Mouse (Mus musculus): ENCODE data around the gene Ptgs1. TPM values are rescaled to one million over a fixed set of nuclear protein-coding genes. Genes with fewer than 3 reads are reported as not detected.
A peak's percentile ranks its signal among the peaks of the same experiment; 100 is the strongest.

Ptgs1 gene
- polyA plus RNA-seq, 1 experiment from 2014 or later = 35.1 TPM

DNA sequence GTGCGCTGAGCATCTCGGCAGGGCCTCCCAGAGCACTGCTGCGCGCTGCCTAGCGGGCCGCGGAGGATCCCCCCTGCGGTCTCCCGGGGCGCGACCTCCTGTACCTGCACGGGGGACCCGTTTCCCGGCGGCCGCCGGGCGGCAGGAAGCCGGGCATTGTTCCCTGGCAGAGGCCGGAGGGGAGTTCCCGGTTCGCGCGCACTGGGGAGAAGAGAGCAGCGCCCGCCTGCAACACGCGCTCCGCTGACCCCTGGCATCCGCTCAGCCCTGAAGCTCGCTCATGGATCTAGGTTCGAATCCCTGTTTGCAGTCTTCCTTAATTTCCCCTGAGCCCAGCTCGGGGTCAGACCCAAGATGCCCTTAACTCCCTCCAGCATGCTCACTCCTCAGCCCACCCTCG lies 19.4 kb upstream of the Ptgs1 start:
- H3K36me3 ChIP-seq (ENCODE audit: control insufficient read depth, insufficient read depth, low read length) = no peaks in the 10 kb centered on the region
- H3K27ac ChIP-seq (ENCODE audit: low read length) = no peak overlapping the region
- peak overlapping the region; percentile 5; the same call in 1 of the 2 replicates for H3K4me3 ChIP-seq (replicated peaks; ENCODE audit: low read length)
- 12% methylated on average over 25 of the region's 34 CpGs for WGBS
- no peaks in the 10 kb centered on the region for H3K9me3 ChIP-seq (replicated peaks; ENCODE audit: control insufficient read depth, low read length)
- H3K9ac ChIP-seq (ENCODE audit: low read length) = no peak overlapping the region
- H3K4me1 ChIP-seq (ENCODE audit: control insufficient read depth, insufficient read depth, low read length) = 0 out of 2 replicates have a peak, but pooled peaks cover 3% of the 10 kb centered on the region
- H3K4me2 ChIP-seq (ENCODE audit: low read depth, low read length) = 0 out of 2 replicates have a peak overlapping the region, but pooled peaks have one; percentile 14
- H3K27me3 ChIP-seq (ENCODE audit: control insufficient read depth, insufficient read depth, low read length) = peaks cover 20% of the 10 kb centered on the region
- ATAC-seq (ENCODE audit: insufficient read depth, low FRiP score) = no peak

DNA sequence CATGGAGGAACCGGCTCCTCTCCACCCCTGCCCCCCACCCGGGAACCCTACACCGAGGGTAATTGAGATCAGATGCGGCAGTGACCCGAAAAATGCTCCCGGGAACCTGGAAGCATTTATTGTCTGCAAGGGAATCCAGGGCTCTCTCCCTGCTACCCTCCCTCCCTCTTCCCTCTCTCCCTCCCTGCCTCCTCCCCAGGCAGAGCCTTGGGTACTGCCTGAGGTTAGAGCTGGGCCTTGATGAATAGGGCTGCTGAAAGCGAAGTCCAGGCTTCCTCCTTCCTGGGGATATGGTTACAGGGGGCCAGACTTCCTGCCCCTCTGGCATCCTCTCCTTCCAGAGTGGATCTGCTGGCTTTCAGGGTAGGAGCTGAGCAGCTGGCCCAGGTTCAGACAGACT lies 18.4 kb upstream of the Ptgs1 start:
- peaks cover 7% of the 10 kb centered on the region for H3K4me1 ChIP-seq (ENCODE audit: control insufficient read depth, insufficient read depth, low read length)
- ATAC-seq (ENCODE audit: insufficient read depth, low FRiP score) = no peak
- H3K4me2 ChIP-seq (ENCODE audit: low read depth, low read length) = no peak overlapping the region
- peaks cover 20% of the 10 kb centered on the region for H3K27me3 ChIP-seq (ENCODE audit: control insufficient read depth, insufficient read depth, low read length)
- H3K4me3 ChIP-seq (replicated peaks; ENCODE audit: low read length) = no peak overlapping the region
- WGBS = 61% methylated on average over 7 of the region's 7 CpGs
- H3K36me3 ChIP-seq (ENCODE audit: control insufficient read depth, insufficient read depth, low read length) = no peaks in the 10 kb centered on the region
- H3K9ac ChIP-seq (ENCODE audit: low read length) = no peak overlapping the region
- H3K9me3 ChIP-seq (replicated peaks; ENCODE audit: control insufficient read depth, low read length) = no peaks in the 10 kb centered on the region
- H3K27ac ChIP-seq (ENCODE audit: low read length) = no peak overlapping the region

DNA sequence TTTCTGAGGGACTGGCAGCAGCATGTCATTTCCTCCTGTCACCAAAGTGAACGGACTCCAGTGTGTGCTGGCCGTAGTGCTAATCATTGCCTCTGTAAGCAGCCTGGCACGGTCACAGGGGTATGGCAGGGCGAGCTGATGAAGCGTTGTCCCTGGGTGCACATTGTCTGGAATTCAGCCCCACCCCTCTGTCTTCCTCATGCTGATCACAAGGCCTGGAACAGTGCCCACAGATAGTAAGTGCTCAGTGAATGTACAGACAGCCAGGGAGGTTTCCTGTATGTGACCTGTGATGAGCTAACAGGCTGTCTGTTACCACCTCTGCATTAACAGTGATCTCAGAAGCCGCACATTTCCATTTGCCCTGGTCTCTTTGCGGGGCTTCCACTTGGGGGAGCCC lies 17.1 kb upstream of the Ptgs1 start:
- H3K27me3 ChIP-seq (ENCODE audit: control insufficient read depth, insufficient read depth, low read length) = peaks cover 20% of the 10 kb centered on the region
- no peaks in the 10 kb centered on the region for H3K9me3 ChIP-seq (replicated peaks; ENCODE audit: control insufficient read depth, low read length)
- H3K4me3 ChIP-seq (replicated peaks; ENCODE audit: low read length) = no peak overlapping the region
- H3K27ac ChIP-seq (ENCODE audit: low read length) = no peak overlapping the region
- no peaks in the 10 kb centered on the region for H3K36me3 ChIP-seq (ENCODE audit: control insufficient read depth, insufficient read depth, low read length)
- H3K4me2 ChIP-seq (ENCODE audit: low read depth, low read length) = no peak overlapping the region
- no peak for ATAC-seq (ENCODE audit: insufficient read depth, low FRiP score)
- WGBS = 57% methylated on average over 7 of the region's 7 CpGs
- peaks cover 17% of the 10 kb centered on the region for H3K4me1 ChIP-seq (ENCODE audit: control insufficient read depth, insufficient read depth, low read length)
- no peak overlapping the region for H3K9ac ChIP-seq (ENCODE audit: low read length)

DNA sequence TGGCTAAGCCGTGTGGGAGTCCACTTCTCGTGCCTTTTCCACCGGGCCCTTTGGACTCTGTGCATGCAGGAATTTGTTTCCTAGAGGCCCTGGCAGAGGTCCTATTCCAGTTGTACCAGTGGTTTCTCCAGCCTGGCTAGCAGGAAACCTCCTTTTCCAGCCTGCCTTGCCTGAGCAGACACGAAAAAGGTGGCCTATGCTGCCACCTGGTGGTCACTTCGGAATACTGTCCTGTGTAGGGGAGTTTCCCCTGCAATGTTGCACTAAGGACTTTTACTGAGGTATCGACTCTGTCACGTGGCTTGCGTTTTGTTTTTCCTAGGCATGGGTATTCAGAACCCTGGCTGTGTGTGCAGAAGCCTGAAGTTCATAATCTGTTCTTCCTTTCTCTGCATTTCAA lies 16.2 kb upstream of the Ptgs1 start:
- no peaks in the 10 kb centered on the region for H3K9me3 ChIP-seq (replicated peaks; ENCODE audit: control insufficient read depth, low read length)
- H3K4me1 ChIP-seq (ENCODE audit: control insufficient read depth, insufficient read depth, low read length) = peaks cover 17% of the 10 kb centered on the region
- peak overlapping the region; percentile 39 for H3K4me2 ChIP-seq (ENCODE audit: low read depth, low read length)
- peaks cover 20% of the 10 kb centered on the region for H3K27me3 ChIP-seq (ENCODE audit: control insufficient read depth, insufficient read depth, low read length)
- 5% methylated on average over 8 of the region's 8 CpGs for WGBS
- H3K36me3 ChIP-seq (ENCODE audit: control insufficient read depth, insufficient read depth, low read length) = no peaks in the 10 kb centered on the region
- no peak overlapping the region for H3K27ac ChIP-seq (ENCODE audit: low read length)
- ATAC-seq (ENCODE audit: insufficient read depth, low FRiP score) = peak; percentile 71; the same call in 1 of the 2 replicates
- no peak overlapping the region for H3K9ac ChIP-seq (ENCODE audit: low read length)
- no peak overlapping the region for H3K4me3 ChIP-seq (replicated peaks; ENCODE audit: low read length)

DNA sequence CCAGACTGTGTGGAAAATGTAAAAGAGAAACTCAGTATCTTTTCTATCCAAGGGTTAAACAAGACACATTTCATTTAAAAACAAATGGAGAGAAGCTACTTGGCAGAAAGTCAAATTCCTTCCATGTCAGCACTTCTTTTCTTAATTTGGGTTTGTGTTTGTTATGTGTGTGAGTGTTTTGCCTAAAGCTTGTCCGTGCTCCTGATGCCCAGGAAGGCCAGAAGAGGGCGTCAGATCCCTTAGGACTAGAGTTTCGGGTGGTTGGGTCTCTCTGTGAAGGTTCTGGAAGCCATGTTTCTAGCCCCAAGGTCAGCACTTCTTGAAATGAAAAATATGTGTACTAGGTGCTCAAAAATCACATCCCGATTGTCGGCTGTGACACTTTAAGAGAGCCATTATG lies 15.8 kb upstream of the Ptgs1 start:
- Histone ChIP-seq H3K4me2 (ENCODE audit: low read depth, low read length) (peak overlapping the region; percentile 39), H3K27me3 (ENCODE audit: control insufficient read depth, insufficient read depth, low read length) (peaks cover 18% of the 10 kb centered on the region), H3K4me3 (replicated peaks; ENCODE audit: low read length) (no peak overlapping the region), H3K27ac (ENCODE audit: low read length) (no peak overlapping the region), H3K36me3 (ENCODE audit: control insufficient read depth, insufficient read depth, low read length) (no peaks in the 10 kb centered on the region), H3K9ac (ENCODE audit: low read length) (no peak overlapping the region), H3K4me1 (ENCODE audit: control insufficient read depth, insufficient read depth, low read length) (peaks cover 17% of the 10 kb centered on the region), H3K9me3 (replicated peaks; ENCODE audit: control insufficient read depth, low read length) (no peaks in the 10 kb centered on the region)
- WGBS = 53% methylated on average over 5 of the region's 5 CpGs
- ATAC-seq (ENCODE audit: insufficient read depth, low FRiP score) = no peak

DNA sequence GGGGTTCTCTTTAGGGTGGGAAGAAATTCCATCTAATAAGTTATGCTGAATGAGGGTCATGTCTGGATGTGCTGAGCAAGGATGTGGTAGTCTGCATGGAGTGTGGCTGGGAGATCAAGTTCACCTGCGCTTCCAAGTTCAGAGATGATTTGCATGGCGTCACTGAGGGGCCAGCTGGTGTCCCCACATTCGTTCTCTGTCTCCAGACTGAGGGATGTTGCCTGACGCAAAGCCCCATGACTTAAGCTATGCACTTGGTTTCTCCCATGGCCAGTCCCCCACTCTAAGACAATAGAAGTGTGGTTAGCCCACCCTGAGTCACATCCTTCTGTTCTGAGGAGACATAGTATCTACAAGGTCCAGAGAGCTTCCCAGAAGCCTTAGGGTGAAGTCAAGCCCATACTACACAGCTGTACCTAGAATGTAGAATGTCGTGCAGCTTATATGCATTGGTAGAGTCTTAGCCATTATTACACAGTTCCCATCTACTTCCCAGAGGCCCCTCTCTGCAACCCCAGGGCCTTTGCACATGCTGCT lies 15.0 kb upstream of the Ptgs1 start:
- Histone ChIP-seq H3K9me3 (replicated peaks; ENCODE audit: control insufficient read depth, low read length) (no peaks in the 10 kb centered on the region), H3K4me2 (ENCODE audit: low read depth, low read length) (no peak overlapping the region), H3K27me3 (ENCODE audit: control insufficient read depth, insufficient read depth, low read length) (peaks cover 10% of the 10 kb centered on the region), H3K4me3 (replicated peaks; ENCODE audit: low read length) (no peak overlapping the region), H3K27ac (ENCODE audit: low read length) (no peak overlapping the region), H3K4me1 (ENCODE audit: control insufficient read depth, insufficient read depth, low read length) (peaks cover 17% of the 10 kb centered on the region), H3K9ac (ENCODE audit: low read length) (no peak overlapping the region), H3K36me3 (ENCODE audit: control insufficient read depth, insufficient read depth, low read length) (no peaks in the 10 kb centered on the region)
- ATAC-seq (ENCODE audit: insufficient read depth, low FRiP score) = no peak
- WGBS = 90% methylated on average over 5 of the region's 5 CpGs

DNA sequence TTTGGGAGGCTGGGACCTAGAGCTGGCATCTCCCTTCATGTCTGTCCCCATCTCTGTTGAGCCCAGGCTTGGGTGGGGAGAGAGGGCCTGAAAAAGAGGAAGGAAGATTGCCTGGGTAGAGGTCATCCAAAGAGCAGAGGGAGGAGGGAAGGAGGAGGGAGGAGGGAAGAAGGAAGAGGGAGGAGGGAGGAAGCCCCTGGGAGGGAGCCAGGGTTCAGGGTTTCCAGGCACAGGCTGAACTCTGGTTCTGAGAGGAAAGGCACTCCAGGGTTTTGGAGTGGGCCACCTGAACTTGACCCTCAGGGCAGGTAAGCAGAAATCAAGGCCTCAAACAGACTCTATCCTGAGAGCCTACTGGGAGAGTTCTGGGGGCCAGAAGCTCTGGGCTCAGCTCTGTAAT lies 13.7 kb upstream of the Ptgs1 start:
- Histone ChIP-seq H3K27me3 (ENCODE audit: control insufficient read depth, insufficient read depth, low read length) (no peaks in the 10 kb centered on the region; the same call in 1 of the 2 replicates), H3K9me3 (replicated peaks; ENCODE audit: control insufficient read depth, low read length) (no peaks in the 10 kb centered on the region), H3K27ac (ENCODE audit: low read length) (peak overlapping the region; percentile 52), H3K4me1 (ENCODE audit: control insufficient read depth, insufficient read depth, low read length) (peaks cover 17% of the 10 kb centered on the region), H3K4me2 (ENCODE audit: low read depth, low read length) (no peak overlapping the region), H3K4me3 (replicated peaks; ENCODE audit: low read length) (no peak overlapping the region), H3K36me3 (ENCODE audit: control insufficient read depth, insufficient read depth, low read length) (no peaks in the 10 kb centered on the region), H3K9ac (ENCODE audit: low read length) (no peak overlapping the region)
- no peak for ATAC-seq (ENCODE audit: insufficient read depth, low FRiP score)

DNA sequence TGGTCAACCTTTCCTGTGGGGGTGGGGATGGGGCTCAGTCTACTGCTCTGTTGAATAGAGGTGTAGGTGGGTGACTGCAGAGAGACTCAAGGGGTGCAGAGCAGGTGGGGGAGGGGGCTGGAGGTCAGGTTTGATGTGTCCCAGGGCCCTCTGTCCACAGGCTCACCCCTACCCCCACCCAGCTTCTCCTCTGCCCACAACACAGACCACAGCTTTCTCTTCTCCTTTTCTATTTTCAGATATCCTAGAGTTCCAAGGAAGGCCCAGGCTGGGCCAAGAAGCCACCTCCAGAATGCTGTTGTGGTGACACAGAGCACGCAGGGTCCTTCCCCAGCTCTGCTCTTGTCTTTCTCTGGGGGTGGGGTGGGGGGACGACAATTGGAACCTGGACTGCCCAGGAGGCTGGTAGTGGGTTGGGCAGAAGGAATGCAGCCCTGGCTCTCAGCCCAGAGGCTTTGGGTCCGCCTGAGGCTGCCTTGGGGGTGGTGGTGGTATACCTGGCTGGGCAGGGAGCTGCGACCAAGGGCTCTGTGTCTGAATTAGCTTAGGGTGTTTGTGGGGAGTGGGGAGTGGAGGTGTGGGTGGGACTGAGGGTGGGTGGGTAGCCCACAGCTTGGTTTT lies 13.2 kb upstream of the Ptgs1 start:
- H3K4me3 ChIP-seq (replicated peaks; ENCODE audit: low read length) = no peak overlapping the region
- peak overlapping the region; percentile 52 for H3K27ac ChIP-seq (ENCODE audit: low read length)
- no peaks in the 10 kb centered on the region for H3K36me3 ChIP-seq (ENCODE audit: control insufficient read depth, insufficient read depth, low read length)
- peak overlapping the region; percentile 12; the same call in 1 of the 2 replicates for H3K4me2 ChIP-seq (ENCODE audit: low read depth, low read length)
- 36% methylated on average over 4 of the region's 4 CpGs for WGBS
- peak; percentile 63; the same call in 1 of the 2 replicates for ATAC-seq (ENCODE audit: insufficient read depth, low FRiP score)
- H3K27me3 ChIP-seq (ENCODE audit: control insufficient read depth, insufficient read depth, low read length) = no peaks in the 10 kb centered on the region
- H3K9me3 ChIP-seq (replicated peaks; ENCODE audit: control insufficient read depth, low read length) = no peaks in the 10 kb centered on the region
- H3K9ac ChIP-seq (ENCODE audit: low read length) = peak overlapping the region; percentile 31; the same call in 1 of the 2 replicates
- peaks cover 17% of the 10 kb centered on the region for H3K4me1 ChIP-seq (ENCODE audit: control insufficient read depth, insufficient read depth, low read length)

DNA sequence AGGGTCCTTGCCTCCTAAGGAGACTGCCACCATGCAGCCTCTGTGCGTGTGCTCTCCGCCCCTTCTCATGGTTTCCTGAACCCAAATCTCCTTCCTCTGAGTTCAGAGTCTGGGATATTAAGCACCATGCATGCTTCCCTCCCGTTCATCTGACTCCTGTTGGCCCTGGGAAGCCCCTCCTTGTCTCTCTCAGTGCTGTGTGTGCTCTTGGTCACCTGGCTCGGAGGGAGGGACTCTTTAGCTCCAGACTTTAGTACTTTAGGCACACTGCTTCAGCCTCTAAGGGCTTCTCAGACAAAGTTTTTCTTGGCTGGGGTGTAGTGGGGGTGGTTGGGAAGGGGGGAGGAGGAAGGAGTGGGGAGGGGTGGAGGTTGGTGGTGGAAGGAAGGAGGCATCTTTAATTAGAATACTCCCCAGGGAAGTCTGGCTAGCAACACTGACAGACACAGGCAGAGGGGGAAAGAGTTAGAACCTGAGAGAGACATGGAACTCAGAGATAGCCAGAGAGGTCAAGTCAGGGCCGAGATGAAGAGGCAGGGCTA lies 12.5 kb upstream of the Ptgs1 start:
- no peaks in the 10 kb centered on the region for H3K27me3 ChIP-seq (ENCODE audit: control insufficient read depth, insufficient read depth, low read length)
- H3K27ac ChIP-seq (ENCODE audit: low read length) = peak overlapping the region; percentile 42; the same call in 1 of the 2 replicates
- H3K4me2 ChIP-seq (ENCODE audit: low read depth, low read length) = 0 out of 2 replicates have a peak overlapping the region, but pooled peaks have one; percentile 12
- ATAC-seq (ENCODE audit: insufficient read depth, low FRiP score) = no peak
- 47% methylated on average over 5 of the region's 5 CpGs for WGBS
- H3K36me3 ChIP-seq (ENCODE audit: control insufficient read depth, insufficient read depth, low read length) = no peaks in the 10 kb centered on the region
- 0 out of 2 replicates have a peak overlapping the region, but pooled peaks have one; percentile 0 for H3K9ac ChIP-seq (ENCODE audit: low read length)
- peaks cover 17% of the 10 kb centered on the region for H3K4me1 ChIP-seq (ENCODE audit: control insufficient read depth, insufficient read depth, low read length)
- H3K9me3 ChIP-seq (replicated peaks; ENCODE audit: control insufficient read depth, low read length) = no peaks in the 10 kb centered on the region
- no peak overlapping the region for H3K4me3 ChIP-seq (replicated peaks; ENCODE audit: low read length)
